40 mouse cellular contexts compared by ENCODE assay signal in the genomic region with DNA sequence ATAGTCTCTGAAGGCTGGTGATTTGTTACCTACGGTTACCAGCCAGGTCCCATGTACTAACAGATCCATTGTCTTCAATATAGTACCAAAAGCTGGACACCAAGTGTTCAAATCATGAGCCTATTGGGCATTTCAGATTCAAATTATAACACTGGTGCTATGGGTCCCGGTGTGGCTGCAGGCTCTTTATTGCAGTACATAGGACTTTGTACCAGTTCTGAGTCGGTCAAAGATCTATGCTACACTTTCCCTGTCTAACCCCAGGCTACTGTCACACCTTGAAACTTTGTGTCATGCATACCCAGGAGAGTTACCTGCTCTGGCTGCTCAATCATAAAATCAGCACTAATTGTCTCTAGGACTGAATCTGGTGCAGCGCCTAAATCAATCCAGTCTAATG. TPM values are rescaled to one million over a fixed set of nuclear protein-coding genes. Genes with fewer than 3 reads are reported as not detected.
"Had no signal": no experiment of that assay in that cellular context is flagged by ENCODE, and none has a peak within 500 bp of the region (broad histone marks: within the 10 kb centered on the region; RNA-seq: fewer than 3 reads in every experiment).

No protein-coding gene starts in this region.

- H3K4me1 ChIP-seq: heart, embryonic 12.5 days; hindbrain, embryonic 10.5 days; hindbrain, embryonic 12.5 days; kidney, embryonic 15.5 days; limb, embryonic 13.5 days; liver, embryonic 13.5 days had no signal

- H3K4me2 ChIP-seq: heart, embryonic 12.5 days; hindbrain, embryonic 12.5 days; hindbrain, embryonic 14.5 days; kidney, embryonic 15.5 days; limb, embryonic 13.5 days; limb, embryonic 15.5 days; liver, embryonic 13.5 days had no signal

- H3K36me3 ChIP-seq: heart, embryonic 12.5 days; hindbrain, embryonic 10.5 days; hindbrain, embryonic 12.5 days; kidney, embryonic 15.5 days; limb, embryonic 13.5 days; limb, embryonic 15.5 days; liver, embryonic 13.5 days had no signal

- H3K9me3 ChIP-seq: hindbrain, embryonic 10.5 days; hindbrain, embryonic 12.5 days; kidney, embryonic 15.5 days; limb, embryonic 15.5 days had no signal

- H3K27me3 ChIP-seq: heart, embryonic 12.5 days; hindbrain, embryonic 12.5 days; kidney, embryonic 15.5 days; limb, embryonic 13.5 days; limb, embryonic 15.5 days; liver, embryonic 13.5 days had no signal

- ATAC-seq: forebrain, postnatal 0 days; hindbrain, embryonic 16.5 days; inflammation-experienced regulatory T-cells, adult 6 months had no signal

- H3K9ac ChIP-seq: forebrain, postnatal 0 days; heart, embryonic 12.5 days; hindbrain, embryonic 12.5 days; hindbrain, embryonic 14.5 days; kidney, embryonic 15.5 days; limb, embryonic 13.5 days; limb, embryonic 15.5 days; liver, embryonic 13.5 days had no signal

- DNase-seq: forebrain, postnatal 0 days; gastrocnemius, postnatal 14 days; gastrocnemius, postnatal 36 days; heart, adult 2 months; heart, postnatal 10 days; heart, postnatal 4 days; kidney, adult 11 months; kidney, adult 2 months; kidney, adult 9 months; kidney, postnatal 14 days; kidney, postnatal 36 days; layer of hippocampus, adult 9-11 months; layer of hippocampus, postnatal 36 days; left cerebral cortex, postnatal 4 days; liver, embryonic 13.5 days had no signal

- H3K4me3 ChIP-seq: heart, adult 2 months; heart, embryonic 12.5 days; hindbrain, embryonic 10.5 days; hindbrain, embryonic 12.5 days; kidney, embryonic 15.5 days; limb, embryonic 13.5 days; limb, embryonic 15.5 days; liver, embryonic 13.5 days had no signal

- H3K27ac ChIP-seq: heart, adult 2 months; hindbrain, embryonic 10.5 days; hindbrain, embryonic 12.5 days; hindbrain, embryonic 14.5 days; kidney, embryonic 15.5 days; kidney, postnatal 0 days; limb, embryonic 13.5 days; limb, embryonic 15.5 days; liver, embryonic 13.5 days had no signal

RNA-seq across cellular contexts. Expression of a gene that starts 4.8 kb away (rescaled TPM):
- total RNA-seq: forebrain, postnatal 0 days; gastrocnemius, adult 18-20 months; gastrocnemius, adult 8-10 months; gastrocnemius, postnatal 14 days; gastrocnemius, postnatal 36 days; heart, adult 2 months; heart, postnatal 10 days; heart, postnatal 25 days; heart, postnatal 4 days; layer of hippocampus, adult 18-20 months; layer of hippocampus, adult 8-10 months; layer of hippocampus, postnatal 14 days; layer of hippocampus, postnatal 36 days; left cerebral cortex, adult 18-20 months; left cerebral cortex, adult 8-10 months; left cerebral cortex, postnatal 10 days; left cerebral cortex, postnatal 25 days; left cerebral cortex, postnatal 4 days; liver, adult 2 months had no signal
- polyA plus RNA-seq: heart, adult 2 months; heart, embryonic 12.5 days; heart, embryonic 14.5 days; heart, embryonic 16.5 days; hindbrain, embryonic 10.5 days; hindbrain, embryonic 12.5 days; hindbrain, embryonic 14.5 days; hindbrain, embryonic 16.5 days; inflammation-experienced regulatory T-cells, adult 6 months; kidney, adult 2 months; kidney, embryonic 15.5 days; limb, embryonic 11.5 days; limb, embryonic 13.5 days; limb, embryonic 15.5 days; liver, adult 2 months; liver, embryonic 13.5 days had no signal

RNA-seq across cellular contexts. Expression of a gene that starts 31.6 kb away (rescaled TPM):
- total RNA-seq: gastrocnemius, adult 18-20 months; gastrocnemius, postnatal 14 days; gastrocnemius, postnatal 36 days; heart, adult 2 months; heart, postnatal 10 days; heart, postnatal 25 days; heart, postnatal 4 days had no signal
- polyA plus RNA-seq: heart, embryonic 14.5 days; heart, embryonic 16.5 days; inflammation-experienced regulatory T-cells, adult 6 months had no signal

RNA-seq across cellular contexts. Expression of a gene that starts 32.8 kb away (rescaled TPM):
- total RNA-seq: forebrain, postnatal 0 days; gastrocnemius, adult 18-20 months; gastrocnemius, adult 8-10 months; gastrocnemius, postnatal 14 days; gastrocnemius, postnatal 36 days; heart, adult 2 months; heart, postnatal 10 days; heart, postnatal 25 days; heart, postnatal 4 days; layer of hippocampus, adult 18-20 months; layer of hippocampus, adult 8-10 months; layer of hippocampus, postnatal 14 days; layer of hippocampus, postnatal 36 days; left cerebral cortex, adult 18-20 months; left cerebral cortex, adult 8-10 months; left cerebral cortex, postnatal 10 days; left cerebral cortex, postnatal 25 days; left cerebral cortex, postnatal 4 days; liver, adult 2 months had no signal
- polyA plus RNA-seq: heart, adult 2 months; heart, embryonic 12.5 days; heart, embryonic 14.5 days; heart, embryonic 16.5 days; hindbrain, embryonic 10.5 days; hindbrain, embryonic 12.5 days; hindbrain, embryonic 16.5 days; inflammation-experienced regulatory T-cells, adult 6 months; kidney, embryonic 15.5 days; kidney, postnatal 0 days; large intestine, adult 2 months; limb, embryonic 11.5 days; limb, embryonic 13.5 days; limb, embryonic 15.5 days; liver, adult 2 months; liver, embryonic 13.5 days had no signal
